Mouse (Mus musculus) thymus, adult 2 months (tissue): ENCODE data around the gene Dmgdh. TPM values are rescaled to one million over a fixed set of nuclear protein-coding genes. Genes with fewer than 3 reads are reported as not detected.

ENCODE experiments used
- DNase-seq: peaks from one replicate; pipeline ENCODE4 v3.0.0; 2021
- H3K27ac ChIP-seq: fragments of 200-500 bp; 2 replicates; pipeline ENCODE4 v1.5.1; 2012; ENCODE audit warnings: low read length, control low read depth; ENCODE audit not compliant: control insufficient read depth, insufficient read depth
- H3K27me3 ChIP-seq: fragments of 200-500 bp; 2 replicates; pipeline ENCODE4 v1.6.1; 2012; ENCODE audit warnings: mild to moderate bottlenecking, low read length, moderate library complexity, mixed read lengths; ENCODE audit not compliant: control insufficient read depth, insufficient read depth
- H3K36me3 ChIP-seq: fragments of 200-500 bp; 2 replicates; pipeline ENCODE4 v1.6.1; 2012; ENCODE audit warnings: mild to moderate bottlenecking, low read length, moderate library complexity; ENCODE audit not compliant: control insufficient read depth, insufficient read depth
- H3K4me1 ChIP-seq: fragments of 200-500 bp; replicated peaks from 2 replicates; pipeline ENCODE4 v1.6.1; 2012; ENCODE audit warnings: low read length; ENCODE audit not compliant: control insufficient read depth, insufficient read depth
- H3K4me3 ChIP-seq: fragments of 200-500 bp; 2 replicates; pipeline ENCODE4 v1.5.1; 2012; ENCODE audit warnings: mild to moderate bottlenecking, low read length, control low read depth, moderate library complexity; ENCODE audit not compliant: control insufficient read depth, insufficient read depth
- CTCF ChIP-seq: fragments of 200-500 bp; IDR thresholded peaks from 2 replicates; pipeline ENCODE4 v1.5.1; 2012; ENCODE audit warnings: mild to moderate bottlenecking, control low read depth, low read length, moderate library complexity, borderline replicate concordance; ENCODE audit not compliant: control insufficient read depth, poor library complexity, insufficient read depth; ENCODE audit errors: extremely low read depth
- POLR2A ChIP-seq: fragments of 200-500 bp; IDR thresholded peaks from 2 replicates; pipeline ENCODE4 v1.6.1; 2012; ENCODE audit warnings: mild to moderate bottlenecking, low read length, control low read depth, moderate library complexity; ENCODE audit not compliant: control insufficient read depth, poor library complexity, insufficient read depth; ENCODE audit errors: extremely low read depth
- WGBS: fragments of 180-500 bp; shearing (Covaris S2); methylation state at CpG from one replicate; pipeline ENCODE4 v1.1.7; 2018; 5-methylcytosine and 5-hydroxymethylcytosine counted together
- polyA plus RNA-seq: library from polyadenylated mRNA; depleted of rRNA; stranded (reverse); fragments of >200 nt; gene quantifications from 2 replicates; pipeline ENCODE4 v1.2.3, GENCODE M21; 2012

Gene Dmgdh
- polyA plus RNA-seq, 1 experiment = 0.04 TPM

DNA sequence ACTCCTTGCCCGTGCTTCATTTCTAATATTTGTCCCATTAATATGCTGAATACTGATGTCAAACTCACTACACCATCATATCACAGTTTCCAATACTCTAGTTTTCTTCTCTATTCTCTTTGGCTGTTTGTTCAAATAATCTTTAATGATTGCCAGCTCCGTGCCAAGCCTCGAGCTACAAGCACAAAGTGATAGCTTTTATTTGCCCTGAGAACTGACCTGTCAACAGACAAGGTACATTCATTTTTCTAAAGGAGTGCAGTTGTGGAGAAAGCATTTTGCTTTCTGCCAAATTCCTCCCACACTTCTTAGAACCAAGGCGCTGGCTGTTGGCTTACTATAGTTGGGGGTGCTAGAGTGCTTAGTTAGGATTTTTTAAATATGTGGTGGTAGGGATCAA, 33.0 kb downstream of the Dmgdh start:
- Histone ChIP-seq H3K36me3 (no peaks in the 10 kb centered on the region), H3K4me1 (no peaks in the 10 kb centered on the region), H3K4me3 (no peak overlapping the region), H3K27ac (no peak overlapping the region), H3K27me3 (no peaks in the 10 kb centered on the region)
- TF ChIP-seq CTCF (no peak), POLR2A (no peak)
- no peak for DNase-seq
- 91% methylated on average over 4 of the region's 4 CpGs for WGBS

DNA sequence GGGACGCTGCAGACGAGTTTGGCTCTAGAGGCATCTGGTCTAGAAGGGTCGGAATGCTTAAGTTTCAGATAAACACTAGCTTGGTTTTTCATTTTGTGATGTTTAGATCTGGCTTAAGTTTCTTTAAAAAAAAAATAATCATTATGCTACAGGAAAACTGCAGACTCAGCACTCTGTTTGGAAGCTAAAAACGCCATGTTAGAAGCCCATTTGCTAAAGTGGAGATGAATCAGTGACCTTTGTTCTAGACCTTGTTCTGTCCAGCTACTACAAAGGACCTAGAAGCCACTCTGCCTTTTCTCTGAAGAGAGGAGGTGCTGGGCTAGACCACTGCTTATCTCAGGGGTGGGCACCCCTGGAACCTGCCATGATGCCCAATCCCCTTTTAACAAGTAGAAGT, 36.1 kb downstream of the Dmgdh start:
- no peak overlapping the region for H3K27ac ChIP-seq
- WGBS = 93% methylated on average over 4 of the region's 4 CpGs

DNA sequence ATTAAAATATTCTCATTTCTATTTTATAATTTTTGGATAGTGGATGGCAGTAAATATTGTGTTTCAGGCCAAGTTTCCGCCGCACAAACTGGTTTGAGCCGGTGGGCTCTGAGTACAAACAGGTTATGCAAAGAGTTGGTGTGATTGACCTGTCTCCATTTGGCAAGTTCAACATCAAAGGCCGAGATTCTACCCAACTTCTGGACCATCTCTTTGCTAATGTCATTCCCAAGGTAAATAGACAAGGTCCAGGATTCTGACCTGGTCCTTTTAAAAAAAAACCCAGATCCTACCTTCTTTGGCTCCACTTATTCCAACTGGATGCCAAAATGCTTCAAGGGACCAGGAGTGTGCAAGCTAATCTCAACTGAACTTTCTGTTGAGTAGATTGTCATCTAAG, 37.0 kb downstream of the Dmgdh start:
- H3K36me3 ChIP-seq = no peaks in the 10 kb centered on the region
- H3K27me3 ChIP-seq = no peaks in the 10 kb centered on the region
- no peaks in the 10 kb centered on the region for H3K4me1 ChIP-seq
- no peak for DNase-seq
- no peak overlapping the region for H3K27ac ChIP-seq
- WGBS = 93% methylated on average over 4 of the region's 4 CpGs
- TF ChIP-seq POLR2A = no peak
- TF ChIP-seq CTCF = no peak
- H3K4me3 ChIP-seq = no peak overlapping the region

More for the DNA sequence above, 36.1 kb downstream of the Dmgdh start:
- Histone ChIP-seq H3K36me3 (no peaks in the 10 kb centered on the region), H3K4me3 (no peak overlapping the region), H3K4me1 (no peaks in the 10 kb centered on the region), H3K27me3 (no peaks in the 10 kb centered on the region)
- no peak for TF ChIP-seq CTCF
- no peak for TF ChIP-seq POLR2A
- no peak for DNase-seq

DNA sequence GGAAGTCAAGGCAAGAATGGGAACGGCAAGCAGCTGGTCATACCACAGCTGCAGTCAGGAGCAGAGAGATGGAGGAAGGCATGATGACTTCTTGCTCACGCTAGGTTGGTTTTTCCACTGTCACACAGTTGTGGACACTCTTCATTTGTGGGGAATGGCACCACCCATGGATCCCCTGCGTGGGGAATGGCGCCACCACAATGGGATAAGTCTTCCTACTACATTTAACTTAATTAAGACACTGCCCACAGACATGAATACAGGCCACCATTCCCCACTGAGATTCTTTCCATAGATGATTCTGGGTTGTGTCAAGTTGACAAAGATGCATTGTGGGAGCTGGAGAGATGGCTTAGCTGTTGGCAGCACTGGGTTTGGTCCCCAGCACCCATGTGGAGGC, 38.1 kb downstream of the Dmgdh start:
- no peak overlapping the region for H3K4me3 ChIP-seq
- no peak for DNase-seq
- no peaks in the 10 kb centered on the region for H3K4me1 ChIP-seq
- no peak for TF ChIP-seq CTCF
- no peak for TF ChIP-seq POLR2A
- whole genome bisulfite sequencing = 92% methylated on average over 4 of the region's 4 CpGs
- H3K27me3 ChIP-seq = no peaks in the 10 kb centered on the region
- H3K27ac ChIP-seq = no peak overlapping the region
- no peaks in the 10 kb centered on the region for H3K36me3 ChIP-seq

DNA sequence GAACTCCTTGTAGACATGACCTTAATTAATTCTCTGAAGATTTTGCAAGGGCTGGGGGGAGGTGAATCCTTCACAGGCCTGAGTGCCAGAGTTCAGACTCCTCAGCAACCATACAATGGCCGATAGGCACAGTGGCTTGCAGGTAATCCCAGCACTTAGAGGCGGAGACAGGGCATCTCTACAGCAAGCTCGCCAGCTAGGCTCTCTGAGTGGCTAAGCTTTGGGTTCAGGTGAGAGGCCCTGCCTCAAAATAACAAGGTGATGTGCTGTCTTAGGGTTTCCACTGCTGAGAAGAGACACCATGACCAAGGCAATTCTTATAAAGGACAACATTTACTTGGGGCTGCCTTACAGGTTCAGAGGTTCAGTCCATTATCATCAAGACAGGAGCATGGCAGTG, 39.6 kb downstream of the Dmgdh start:
- Histone ChIP-seq H3K4me3 (no peak overlapping the region), H3K27ac (no peak overlapping the region), H3K36me3 (no peaks in the 10 kb centered on the region), H3K27me3 (no peaks in the 10 kb centered on the region), H3K4me1 (no peaks in the 10 kb centered on the region)
- 99% methylated on average over 3 of the region's 3 CpGs for WGBS
- no peak for TF ChIP-seq POLR2A
- TF ChIP-seq CTCF = no peak
- DNase-seq = no peak

- H3K27ac ChIP-seq = no peak overlapping the region
- WGBS = 95% methylated on average over 7 of the region's 7 CpGs
- H3K4me1 ChIP-seq = no peaks in the 10 kb centered on the region
- no peaks in the 10 kb centered on the region for H3K36me3 ChIP-seq
- no peaks in the 10 kb centered on the region for H3K27me3 ChIP-seq
- H3K4me3 ChIP-seq = no peak overlapping the region
- TF ChIP-seq POLR2A (no peak), CTCF (no peak)
- DNase-seq = no peak
These were observed 42.9 kb downstream of the Dmgdh start for GRCm38 (mm10) chr13:93717113-93717512.

- TF ChIP-seq POLR2A (no peak), CTCF (no peak)
- Histone ChIP-seq H3K4me3 (no peak overlapping the region), H3K4me1 (no peaks in the 10 kb centered on the region), H3K27ac (no peak overlapping the region), H3K27me3 (no peaks in the 10 kb centered on the region), H3K36me3 (no peaks in the 10 kb centered on the region)
- 4% methylated on average over 7 of the region's 7 CpGs for WGBS
- DNase-seq = peak; percentile 49
These were observed 44.7 kb downstream of the Dmgdh start for GRCm38 (mm10) chr13:93718948-93719347.
